Mouse (Mus musculus) mouse trophoblast stem cell (cell line): ENCODE data around the gene Gm28553.
"Not testable (repeated sequence)": the region's sequence is repeated elsewhere in the genome, so short reads cannot be mapped to it uniquely, and the experiment has no call there.

ENCODE experiments used
- in situ Hi-C, 2 experiments: fragments of 300-500 bp; cut with MseI, MboI; formaldehyde crosslinking; loops; 2 replicates in 1 of 2; 3 replicates in 1 of 2; pipeline ENCODE4 v1.15.1; 2025

Gene Gm28553

DNA sequence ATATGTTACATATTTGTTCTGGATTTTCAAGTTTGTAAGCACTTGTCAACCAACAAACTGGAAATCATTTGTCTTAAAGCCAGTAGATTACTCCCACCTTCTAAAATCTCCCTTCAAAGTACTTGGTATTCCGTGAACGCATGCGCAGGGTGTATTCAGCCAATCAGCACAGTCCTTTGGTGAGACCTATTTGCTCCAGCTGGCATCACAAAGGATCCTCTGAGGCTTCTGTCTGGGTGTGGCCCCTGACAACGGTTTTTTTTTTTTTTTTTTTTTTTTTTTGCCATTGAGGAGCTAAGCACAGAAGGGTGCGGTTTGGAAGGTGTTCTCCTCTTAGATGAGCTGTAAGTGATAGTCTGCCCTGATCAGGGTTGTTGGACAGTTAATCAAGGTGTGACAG is at the start of gene Gm28553:
Gene Gm28553 (plus strand): TSS at position 301 of the 400 bp plus-strand sequence.
- in situ Hi-C loops, result not testable (repeated sequence)
